Mouse (Mus musculus) limb, embryonic 12.5 days (tissue): ENCODE measurements around the gene Prex1. TPM values are rescaled to one million over a fixed set of nuclear protein-coding genes. Genes with fewer than 3 reads are reported as not detected.
"Not testable (repeated sequence)": the region's sequence is repeated elsewhere in the genome, so short reads cannot be mapped to it uniquely, and the experiment has no call there.

Source experiments
- ATAC-seq: fragments of 200-750 bp; cut with Nextera tagmentation; 2 replicates; pipeline ENCODE4 v1.8.0; 2017; ENCODE audit warnings: low read depth, moderate TSS enrichment; ENCODE audit not compliant: insufficient number of reproducible peaks, insufficient read depth, low FRiP score, low TSS enrichment
- H3K27ac ChIP-seq: fragments of 300-500 bp; sonication (generic); 2 replicates; pipeline ENCODE4 v1.5.1; 2016; ENCODE audit warnings: mild to moderate bottlenecking, moderate library complexity
- H3K27me3 ChIP-seq: fragments of 300-500 bp; sonication (generic); 2 replicates; pipeline ENCODE4 v1.6.1; 2016; ENCODE audit warnings: mild to moderate bottlenecking, moderate library complexity
- H3K36me3 ChIP-seq: fragments of 300-500 bp; sonication (generic); 2 replicates; pipeline ENCODE4 v1.6.1; 2016; ENCODE audit warnings: mild to moderate bottlenecking, moderate library complexity
- H3K4me1 ChIP-seq: fragments of 300-500 bp; sonication (generic); replicated peaks from 2 replicates; pipeline ENCODE4 v1.6.1; 2016
- H3K4me2 ChIP-seq: fragments of 300-500 bp; sonication (generic); 2 replicates; pipeline ENCODE4 v1.6.1; 2016; ENCODE audit warnings: mild to moderate bottlenecking, moderate library complexity
- H3K4me3 ChIP-seq: fragments of 300-500 bp; sonication (generic); replicated peaks from 2 replicates; pipeline ENCODE4 v1.5.1; 2016; ENCODE audit warnings: mild to moderate bottlenecking
- H3K9ac ChIP-seq: fragments of 300-500 bp; sonication (generic); replicated peaks from 2 replicates; pipeline ENCODE4 v1.6.1; 2016; ENCODE audit warnings: mild to moderate bottlenecking, moderate library complexity
- H3K9me3 ChIP-seq: fragments of 300-500 bp; sonication (generic); 2 replicates; pipeline ENCODE4 v1.6.1; 2016; ENCODE audit warnings: mild to moderate bottlenecking, moderate library complexity
- WGBS: fragments of 180-500 bp; shearing (Covaris S2); methylation state at CpG from one replicate; pipeline ENCODE4 v1.1.7; 2016; 5-methylcytosine and 5-hydroxymethylcytosine counted together
- polyA plus RNA-seq: library from polyadenylated mRNA; unstranded; fragments of >200 nt; fragmentation: Nextera tagmentation; extraction: Ambion mirVana; gene quantifications from 2 replicates; pipeline ENCODE4 v1.2.1, GENCODE M21; 2016

Prex1 gene
- polyA plus RNA-seq, 1 experiment from 2014 or later, result 26.5 TPM

DNA sequence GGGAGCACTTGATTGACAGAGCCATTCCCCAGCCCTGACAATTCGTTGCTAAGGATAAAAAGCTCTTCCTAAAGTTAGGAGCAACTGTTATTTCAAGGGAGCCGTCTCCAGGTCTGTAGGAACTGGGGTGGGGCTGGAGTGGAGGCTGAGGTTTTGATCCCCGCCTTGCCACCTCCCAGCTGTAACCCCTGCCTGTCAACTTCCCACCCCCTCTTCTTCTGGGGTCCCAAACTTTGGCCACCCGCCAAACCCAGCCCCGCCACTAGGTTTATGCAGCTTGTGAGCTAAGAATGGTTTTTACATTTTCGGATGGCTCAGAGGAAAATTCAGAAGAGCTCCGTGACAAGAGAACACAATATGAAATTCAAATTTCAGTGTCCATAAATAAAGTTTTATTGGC lies 23.7 kb upstream of the Prex1 start:
- no peaks in the 10 kb centered on the region for H3K9me3 ChIP-seq
- H3K27me3 ChIP-seq, result no peaks in the 10 kb centered on the region
- WGBS, result 72% methylated on average over 7 of the region's 7 CpGs
- peaks cover 17% of the 10 kb centered on the region; the same call in 1 of the 2 replicates for H3K4me1 ChIP-seq
- H3K27ac ChIP-seq, result no peak overlapping the region
- no peak for ATAC-seq
- H3K36me3 ChIP-seq, result no peaks in the 10 kb centered on the region
- no peak overlapping the region for H3K9ac ChIP-seq
- no peak overlapping the region for H3K4me2 ChIP-seq
- H3K4me3 ChIP-seq, result no peak overlapping the region

- no peaks in the 10 kb centered on the region for H3K9me3 ChIP-seq
- 13% methylated on average over 15 of the region's 15 CpGs for WGBS
- peak overlapping the region; percentile 89 for H3K27ac ChIP-seq
- H3K4me1 ChIP-seq, result peaks cover 17% of the 10 kb centered on the region; the same call in 1 of the 2 replicates
- no peaks in the 10 kb centered on the region for H3K36me3 ChIP-seq
- peak overlapping the region; percentile 40 for H3K4me2 ChIP-seq
- no peaks in the 10 kb centered on the region for H3K27me3 ChIP-seq
- no peak overlapping the region for H3K9ac ChIP-seq
- peak; percentile 56 for ATAC-seq
- H3K4me3 ChIP-seq, result peak overlapping the region; percentile 23
These were observed 21.9 kb upstream of the Prex1 start for GRCm38 (mm10) chr2:166735469-166736001.

- Histone ChIP-seq H3K36me3 (no peaks in the 10 kb centered on the region), H3K4me2 (no peak overlapping the region), H3K27ac (no peak overlapping the region), H3K4me1 (peaks cover 30% of the 10 kb centered on the region), H3K4me3 (no peak overlapping the region), H3K9me3 (no peaks in the 10 kb centered on the region), H3K9ac (no peak overlapping the region), H3K27me3 (no peaks in the 10 kb centered on the region)
- WGBS, result 91% methylated on average over 2 of the region's 2 CpGs
- ATAC-seq, result no peak
These were observed 19.2 kb upstream of the Prex1 start for GRCm38 (mm10) chr2:166732860-166733259.

DNA sequence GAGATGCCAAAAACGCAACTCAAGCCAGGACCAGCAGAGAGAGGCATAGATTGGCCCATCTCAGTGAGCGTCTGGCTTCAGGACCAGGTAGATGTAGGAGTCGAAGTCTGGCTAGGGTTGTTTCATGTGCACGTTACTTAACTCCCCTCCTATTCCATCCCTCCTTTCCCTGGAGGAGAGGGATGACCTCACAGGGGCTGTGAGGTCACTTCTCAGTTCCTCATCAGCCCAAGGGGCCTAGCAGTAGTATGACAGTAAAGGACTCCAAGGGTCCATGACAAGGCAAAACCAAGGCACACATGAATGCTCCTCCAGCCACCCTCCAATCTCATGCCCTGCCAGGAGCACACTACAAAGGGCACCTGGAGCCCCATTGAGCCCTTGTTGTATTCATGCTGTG lies 18.5 kb upstream of the Prex1 start:
- H3K27ac ChIP-seq, result no peak overlapping the region
- H3K4me1 ChIP-seq, result peaks cover 27% of the 10 kb centered on the region
- no peaks in the 10 kb centered on the region for H3K27me3 ChIP-seq
- H3K9me3 ChIP-seq, result no peaks in the 10 kb centered on the region
- H3K9ac ChIP-seq, result no peak overlapping the region
- H3K36me3 ChIP-seq, result no peaks in the 10 kb centered on the region
- no peak overlapping the region for H3K4me3 ChIP-seq
- no peak for ATAC-seq
- no peak overlapping the region for H3K4me2 ChIP-seq
- 88% methylated on average over 4 of the region's 4 CpGs for WGBS

DNA sequence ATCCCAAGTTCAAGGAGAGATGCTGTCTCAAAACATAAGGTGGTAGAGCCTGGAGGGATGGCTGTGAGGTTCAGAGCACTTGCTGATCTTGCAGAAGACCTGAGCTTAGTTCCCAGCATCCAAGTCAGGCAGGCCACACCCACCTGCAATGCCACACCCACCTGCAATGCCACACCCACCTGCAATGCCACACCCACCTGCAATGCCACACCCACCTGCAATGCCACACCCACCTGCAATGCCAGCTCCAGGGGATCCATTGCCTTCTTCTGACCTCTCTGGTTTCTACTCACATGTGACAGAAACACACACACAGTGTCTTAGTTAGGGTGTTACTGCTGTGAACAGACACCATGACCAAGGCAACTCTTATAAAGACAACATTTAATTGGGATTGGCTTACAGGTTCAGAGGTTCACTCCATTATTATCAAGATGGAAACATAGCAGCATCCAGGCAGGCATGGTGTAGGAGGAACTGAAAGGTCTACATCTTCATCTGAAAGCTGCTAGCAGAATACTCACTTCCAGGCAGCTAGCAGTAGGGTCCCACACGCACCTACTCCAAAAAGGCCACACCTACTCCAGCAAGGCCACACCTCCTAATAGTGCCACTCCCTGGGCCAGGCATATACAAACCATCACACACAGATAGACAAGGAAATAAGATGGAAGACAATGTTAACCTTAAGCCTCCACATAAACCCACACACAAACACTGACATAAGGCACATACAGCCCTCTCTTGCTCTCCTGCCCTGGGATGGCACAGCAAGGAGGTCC lies 17.7 kb upstream of the Prex1 start:
- H3K9me3 ChIP-seq, H3K4me3 ChIP-seq: not testable (repeated sequence)

DNA sequence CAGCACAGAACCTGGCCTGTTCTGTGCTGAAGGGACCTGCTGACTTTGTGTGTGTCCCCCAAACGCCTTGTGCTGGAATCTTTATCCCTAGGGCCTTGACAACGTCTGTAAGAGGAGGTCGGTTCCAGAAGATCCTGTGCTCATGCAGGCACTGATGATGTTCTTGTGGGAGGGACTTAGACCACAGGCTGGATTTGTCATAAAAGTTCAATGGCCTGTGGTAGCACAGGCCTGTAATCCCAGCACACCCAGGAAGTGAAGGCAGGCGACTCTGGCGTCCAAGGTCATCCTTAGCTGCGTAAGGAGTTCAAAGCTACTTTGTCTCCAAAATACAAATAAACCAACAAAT lies 16.9 kb upstream of the Prex1 start:
- H3K27ac ChIP-seq, result peak overlapping the region; percentile 88
- H3K36me3 ChIP-seq, result no peaks in the 10 kb centered on the region
- H3K9me3 ChIP-seq, result no peaks in the 10 kb centered on the region
- H3K4me2 ChIP-seq, result peak overlapping the region; percentile 38; the same call in 1 of the 2 replicates
- 57% methylated on average over 6 of the region's 6 CpGs for WGBS
- ATAC-seq, result no peak
- no peaks in the 10 kb centered on the region for H3K27me3 ChIP-seq
- H3K4me3 ChIP-seq, result no peak overlapping the region
- peaks cover 20% of the 10 kb centered on the region for H3K4me1 ChIP-seq
- H3K9ac ChIP-seq, result no peak overlapping the region

More for the DNA sequence above, 17.7 kb upstream of the Prex1 start:
- not testable (repeated sequence) for ATAC-seq, H3K27me3 ChIP-seq, H3K36me3 ChIP-seq, H3K4me2 ChIP-seq, H3K27ac ChIP-seq, H3K9ac ChIP-seq
- WGBS, result 79% methylated on average over 1 of the region's 1 CpGs
- peaks cover 27% of the 10 kb centered on the region for H3K4me1 ChIP-seq

- Histone ChIP-seq H3K9ac (no peak overlapping the region), H3K9me3 (no peaks in the 10 kb centered on the region), H3K4me1 (peaks cover 16% of the 10 kb centered on the region), H3K4me3 (no peak overlapping the region), H3K27me3 (no peaks in the 10 kb centered on the region), H3K4me2 (peak overlapping the region; percentile 38), H3K36me3 (no peaks in the 10 kb centered on the region), H3K27ac (peak overlapping the region; percentile 88)
- whole genome bisulfite sequencing, result 23% methylated on average over 19 of the region's 19 CpGs
- ATAC-seq, result 0 out of 2 replicates have a peak, but pooled peaks have one; percentile 24
These were observed 16.3 kb upstream of the Prex1 start for GRCm38 (mm10) chr2:166729656-166730566.

DNA sequence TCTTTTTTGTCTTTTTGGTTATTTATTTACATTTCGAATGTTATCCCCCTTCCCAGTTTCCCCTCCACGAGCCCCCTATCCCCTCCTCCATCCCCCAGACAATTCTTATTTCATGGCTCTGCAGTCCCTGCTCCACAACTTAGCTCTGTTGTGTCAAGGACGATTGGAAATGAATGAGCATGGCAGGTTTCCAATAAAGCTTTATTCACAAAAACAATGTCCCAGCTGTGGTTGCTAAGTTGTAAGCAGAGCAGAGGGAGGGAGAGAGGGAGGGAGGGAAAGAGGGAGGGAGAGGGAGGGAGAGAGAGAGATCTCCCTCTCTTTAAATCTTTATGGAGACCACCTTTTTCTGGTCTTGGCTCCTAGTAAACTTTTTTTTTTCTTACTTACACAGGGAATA lies 15.4 kb upstream of the Prex1 start:
- Histone ChIP-seq H3K27ac (peak overlapping the region; percentile 88; the same call in 1 of the 2 replicates), H3K4me1 (peaks cover 13% of the 10 kb centered on the region), H3K4me3 (no peak overlapping the region), H3K9me3 (no peaks in the 10 kb centered on the region), H3K4me2 (no peak overlapping the region), H3K9ac (no peak overlapping the region), H3K36me3 (no peaks in the 10 kb centered on the region), H3K27me3 (no peaks in the 10 kb centered on the region)
- WGBS, result 72% methylated on average over 3 of the region's 3 CpGs
- no peak for ATAC-seq

- H3K9me3 ChIP-seq, result no peaks in the 10 kb centered on the region
- no peak overlapping the region for H3K9ac ChIP-seq
- no peaks in the 10 kb centered on the region for H3K27me3 ChIP-seq
- 41% methylated on average over 3 of the region's 3 CpGs for WGBS
- H3K4me3 ChIP-seq, result no peak overlapping the region
- no peak for ATAC-seq
- no peak overlapping the region for H3K27ac ChIP-seq
- H3K36me3 ChIP-seq, result no peaks in the 10 kb centered on the region
- no peak overlapping the region for H3K4me2 ChIP-seq
- H3K4me1 ChIP-seq, result peaks cover 13% of the 10 kb centered on the region
These were observed 14.6 kb upstream of the Prex1 start for GRCm38 (mm10) chr2:166728261-166728680.

DNA sequence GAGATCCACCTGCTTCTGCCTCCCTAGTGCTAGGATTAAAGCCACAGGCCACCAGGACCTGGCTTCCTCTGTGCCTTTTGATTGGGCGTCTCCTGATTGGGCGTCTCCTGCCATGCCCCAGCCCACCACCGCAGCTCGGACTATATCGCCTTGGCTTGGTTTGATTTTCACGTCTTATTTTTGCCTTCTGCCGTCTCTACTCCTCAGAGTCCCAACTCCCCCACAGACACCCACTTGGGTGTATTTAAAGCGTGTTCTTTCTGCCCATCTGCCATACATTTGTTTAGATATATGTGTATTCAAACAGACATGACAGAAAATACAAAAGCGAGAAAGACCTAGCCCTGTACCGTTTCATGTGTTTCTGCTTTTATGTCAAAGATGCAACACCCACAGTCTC lies 14.2 kb upstream of the Prex1 start:
- Histone ChIP-seq H3K9ac (no peak overlapping the region), H3K4me1 (peaks cover 13% of the 10 kb centered on the region), H3K36me3 (no peaks in the 10 kb centered on the region), H3K27me3 (no peaks in the 10 kb centered on the region), H3K4me2 (no peak overlapping the region), H3K27ac (no peak overlapping the region), H3K4me3 (no peak overlapping the region), H3K9me3 (no peaks in the 10 kb centered on the region)
- no peak for ATAC-seq
- WGBS, result 84% methylated on average over 10 of the region's 10 CpGs

- no peak for ATAC-seq
- Histone ChIP-seq H3K4me1 (peaks cover 13% of the 10 kb centered on the region), H3K9me3 (no peaks in the 10 kb centered on the region), H3K4me3 (no peak overlapping the region), H3K9ac (no peak overlapping the region), H3K27ac (no peak overlapping the region; the same call in 1 of the 2 replicates), H3K27me3 (no peaks in the 10 kb centered on the region), H3K36me3 (no peaks in the 10 kb centered on the region), H3K4me2 (no peak overlapping the region)
- WGBS, result 45% methylated on average over 6 of the region's 6 CpGs
These were observed 13.3 kb upstream of the Prex1 start for GRCm38 (mm10) chr2:166726891-166727290.
